Mouse (Mus musculus) heart, embryonic 12.5 days (tissue): Measurements from ENCODE around the gene Tspan14. TPM values are rescaled to one million over a fixed set of nuclear protein-coding genes. Genes with fewer than 3 reads are reported as not detected.

Experiments
- ATAC-seq: fragments of 200-750 bp; cut with Nextera tagmentation; 2 replicates; pipeline ENCODE4 v1.8.0; 2017; ENCODE audit warnings: moderate TSS enrichment, moderate library complexity; ENCODE audit not compliant: insufficient number of reproducible peaks, low FRiP score
- H3K27ac ChIP-seq: fragments of 300-500 bp; sonication (generic); 2 replicates; pipeline ENCODE4 v1.5.1; 2016; ENCODE audit warnings: mild to moderate bottlenecking, moderate library complexity; ENCODE audit not compliant: poor library complexity, severe bottlenecking
- H3K27me3 ChIP-seq: fragments of 300-500 bp; sonication (generic); replicated peaks from 2 replicates; pipeline ENCODE4 v1.6.1; 2016; ENCODE audit warnings: mild to moderate bottlenecking, moderate library complexity
- H3K36me3 ChIP-seq: fragments of 300-500 bp; sonication (generic); 2 replicates; pipeline ENCODE4 v1.6.1; 2016; ENCODE audit warnings: mild to moderate bottlenecking, moderate library complexity
- H3K4me1 ChIP-seq: fragments of 300-500 bp; sonication (generic); replicated peaks from 2 replicates; pipeline ENCODE4 v1.6.1; 2016; ENCODE audit warnings: mild to moderate bottlenecking
- H3K4me2 ChIP-seq: fragments of 300-500 bp; sonication (generic); 2 replicates; pipeline ENCODE4 v1.6.1; 2016; ENCODE audit warnings: mild to moderate bottlenecking, moderate library complexity
- H3K4me3 ChIP-seq: fragments of 300-500 bp; sonication (generic); 2 replicates; pipeline ENCODE4 v1.5.1; 2016; ENCODE audit warnings: mild to moderate bottlenecking
- H3K9ac ChIP-seq: fragments of 300-500 bp; sonication (generic); 2 replicates; pipeline ENCODE4 v1.6.1; 2016; ENCODE audit warnings: mild to moderate bottlenecking, moderate library complexity
- H3K9me3 ChIP-seq: fragments of 300-500 bp; sonication (generic); replicated peaks from 2 replicates; pipeline ENCODE4 v1.6.1; 2016; ENCODE audit warnings: mild to moderate bottlenecking, moderate library complexity
- WGBS: fragments of 180-500 bp; shearing (Covaris S2); methylation state at CpG from one replicate; pipeline ENCODE4 v1.1.7; 2016; 5-methylcytosine and 5-hydroxymethylcytosine counted together
- polyA plus RNA-seq: library from polyadenylated mRNA; unstranded; fragments of >200 nt; fragmentation: Nextera tagmentation; extraction: Ambion mirVana; gene quantifications from 2 replicates; pipeline ENCODE4 v1.2.1, GENCODE M21; 2016

Gene Tspan14
- polyA plus RNA-seq, 1 experiment from 2014 or later = 43.2 TPM

DNA sequence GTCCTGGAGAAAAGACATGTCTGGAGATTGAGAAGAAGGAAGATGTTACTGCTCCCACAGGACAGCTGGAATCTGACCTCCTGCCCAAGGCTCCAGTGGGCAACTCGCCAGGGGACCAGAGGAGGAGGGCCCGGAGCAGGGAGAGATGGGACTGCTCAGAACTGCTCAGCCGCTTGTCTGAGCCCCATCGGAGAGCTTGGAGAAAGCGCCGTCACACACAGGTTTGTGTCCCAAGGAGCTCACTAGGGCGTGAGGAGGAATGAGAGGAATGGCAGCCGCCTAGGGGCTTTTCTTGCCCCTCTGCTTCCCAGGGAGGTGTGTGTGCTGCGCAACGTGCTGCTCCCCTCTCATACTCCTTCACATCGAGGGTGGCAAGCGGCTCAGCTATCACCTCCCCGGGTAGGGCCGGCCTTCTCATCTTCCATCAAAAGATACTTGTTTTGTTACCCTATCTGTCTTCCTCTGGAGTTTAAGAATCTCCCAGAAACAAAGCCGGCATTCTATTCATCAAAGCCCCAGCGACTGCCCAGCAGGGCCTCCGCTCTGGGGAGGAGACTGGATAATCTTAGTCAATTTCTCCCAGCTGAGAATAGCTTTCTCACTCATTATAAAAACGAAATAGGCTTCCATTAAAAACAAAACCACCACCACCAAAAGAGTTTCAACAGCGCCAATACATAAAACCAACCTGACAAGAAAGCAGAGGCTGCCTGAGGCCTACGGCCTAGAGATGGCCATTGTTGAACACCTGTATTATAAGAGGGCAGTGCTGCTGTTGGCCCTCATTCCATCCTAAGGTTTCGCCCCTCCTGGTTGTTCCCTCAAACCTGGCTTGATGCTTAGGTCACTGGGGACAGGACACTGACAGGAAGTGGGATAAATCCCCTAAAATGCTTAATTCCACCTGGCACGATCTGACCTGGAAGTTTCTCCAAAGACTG is 37.9 kb upstream of the Tspan14 start:
- Histone ChIP-seq H3K9ac (no peak overlapping the region), H3K36me3 (peaks cover 11% of the 10 kb centered on the region; the same call in 1 of the 2 replicates), H3K9me3 (no peaks in the 10 kb centered on the region), H3K4me1 (peaks cover 32% of the 10 kb centered on the region), H3K27me3 (no peaks in the 10 kb centered on the region), H3K27ac (no peak overlapping the region), H3K4me3 (peak overlapping the region; percentile 17), H3K4me2 (peak overlapping the region; percentile 60)
- no peak for ATAC-seq
- 24% methylated on average over 22 of the region's 22 CpGs for WGBS

DNA sequence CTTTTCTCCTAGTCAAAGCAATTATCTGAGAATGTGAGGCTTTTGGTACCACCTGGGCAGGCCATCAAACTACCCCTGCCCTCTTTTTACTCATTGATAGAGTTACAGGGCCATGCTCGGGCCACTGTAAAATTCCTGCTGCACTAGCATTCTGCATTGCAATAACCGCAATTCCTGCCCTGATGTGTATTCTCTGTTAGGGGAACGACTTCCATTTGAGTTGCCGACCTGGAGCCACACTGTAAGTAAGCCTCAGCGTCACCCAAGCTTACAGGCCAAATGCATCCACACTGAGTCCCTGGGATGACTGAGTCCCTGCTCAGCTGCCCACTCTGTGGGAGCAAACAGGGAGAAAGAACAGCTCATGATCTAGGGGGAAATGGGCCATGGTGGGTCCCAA is 35.0 kb upstream of the Tspan14 start:
- Histone ChIP-seq H3K4me3 (no peak overlapping the region), H3K9ac (no peak overlapping the region), H3K4me2 (no peak overlapping the region), H3K27ac (no peak overlapping the region), H3K36me3 (peaks cover 19% of the 10 kb centered on the region), H3K27me3 (no peaks in the 10 kb centered on the region), H3K9me3 (no peaks in the 10 kb centered on the region), H3K4me1 (peaks cover 14% of the 10 kb centered on the region)
- 88% methylated on average over 5 of the region's 5 CpGs for whole genome bisulfite sequencing
- ATAC-seq = no peak

DNA sequence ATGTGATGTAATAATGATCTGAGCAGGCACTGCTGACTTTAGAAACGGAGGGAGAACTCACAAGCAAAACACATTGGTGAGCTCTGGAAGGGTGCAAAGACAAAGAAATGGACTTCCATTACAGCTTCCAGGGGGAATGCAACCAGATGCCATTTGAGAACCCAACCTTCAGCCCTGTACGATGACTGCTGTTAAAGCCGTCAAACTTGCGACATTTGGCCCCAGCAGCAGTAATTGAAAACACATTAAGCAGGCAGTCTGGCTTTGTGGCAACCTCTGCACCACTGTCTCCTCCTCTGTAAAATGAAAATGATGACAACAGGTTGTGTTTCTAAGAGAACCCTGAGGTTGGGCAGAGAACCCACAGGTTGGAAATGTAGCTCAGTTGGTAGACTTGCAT is 34.2 kb upstream of the Tspan14 start:
- Histone ChIP-seq H3K27me3 (no peaks in the 10 kb centered on the region), H3K9me3 (no peaks in the 10 kb centered on the region), H3K4me1 (peaks cover 14% of the 10 kb centered on the region), H3K4me3 (no peak overlapping the region), H3K27ac (no peak overlapping the region), H3K36me3 (peaks cover 19% of the 10 kb centered on the region), H3K4me2 (no peak overlapping the region), H3K9ac (no peak overlapping the region)
- no peak for ATAC-seq
- WGBS = 78% methylated on average over 4 of the region's 4 CpGs

DNA sequence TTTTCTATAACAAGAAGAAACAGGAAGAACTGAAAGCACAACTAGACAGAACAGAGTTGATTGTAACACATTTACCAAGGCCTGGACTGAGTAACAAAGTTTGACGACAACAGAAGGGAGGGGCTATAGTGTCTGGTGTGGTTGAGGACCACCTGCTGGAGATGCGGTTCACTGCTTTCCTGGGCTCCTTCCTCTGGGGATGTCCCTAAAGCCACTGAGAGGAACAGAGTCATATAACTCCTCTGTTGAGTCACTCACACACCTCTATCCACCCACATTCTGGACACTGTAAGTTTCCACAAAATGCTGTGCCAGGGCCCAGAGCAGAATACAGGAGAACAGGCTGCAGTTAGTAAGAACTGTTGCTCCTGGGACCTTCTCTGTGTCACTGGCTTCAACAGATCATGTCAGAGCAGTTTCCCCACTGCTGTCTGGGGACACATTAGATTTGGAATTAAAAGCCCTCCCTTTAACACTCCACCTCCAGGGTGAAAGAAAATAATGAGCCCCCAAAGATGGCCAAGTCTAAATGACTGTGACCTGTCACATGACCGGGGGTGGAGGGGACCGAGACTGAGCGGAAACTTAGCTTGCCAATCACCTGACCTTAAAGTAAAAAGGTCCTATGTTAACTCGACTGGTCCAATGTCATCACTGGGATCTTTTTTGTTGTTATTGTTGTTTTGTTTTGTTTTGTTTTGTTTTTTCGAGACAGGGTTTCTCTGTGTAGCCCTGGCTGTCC is 33.5 kb upstream of the Tspan14 start:
- H3K4me3 ChIP-seq = no peak overlapping the region
- WGBS = 82% methylated on average over 7 of the region's 7 CpGs
- no peaks in the 10 kb centered on the region for H3K9me3 ChIP-seq
- no peak for ATAC-seq
- H3K36me3 ChIP-seq = peaks cover 19% of the 10 kb centered on the region
- H3K4me1 ChIP-seq = peaks cover 13% of the 10 kb centered on the region
- no peak overlapping the region for H3K27ac ChIP-seq
- no peak overlapping the region for H3K9ac ChIP-seq
- no peak overlapping the region for H3K4me2 ChIP-seq
- H3K27me3 ChIP-seq = no peaks in the 10 kb centered on the region

DNA sequence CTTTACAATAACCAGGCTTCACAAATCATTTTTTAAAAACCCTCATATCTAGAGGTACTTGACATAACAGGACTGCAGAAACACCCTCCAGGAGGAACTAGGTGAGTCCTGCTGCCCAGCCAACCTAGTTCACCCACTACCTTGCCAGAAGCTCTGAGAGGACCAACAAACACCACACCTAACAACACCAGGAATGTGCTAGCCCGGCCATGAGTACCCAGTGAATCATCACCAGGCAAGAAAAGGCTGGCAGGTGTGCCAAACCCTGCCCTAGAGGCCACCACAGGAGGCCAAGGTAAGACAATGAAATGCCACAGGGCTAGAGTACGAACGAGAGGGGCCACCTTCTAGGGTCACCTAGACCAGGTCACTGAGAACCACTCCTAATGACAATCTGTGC is 29.6 kb upstream of the Tspan14 start:
- WGBS = 75% methylated on average over 3 of the region's 3 CpGs
- Histone ChIP-seq H3K36me3 (peaks cover 18% of the 10 kb centered on the region), H3K27ac (no peak overlapping the region), H3K27me3 (no peaks in the 10 kb centered on the region), H3K4me2 (no peak overlapping the region), H3K9ac (no peak overlapping the region), H3K4me1 (peaks cover 9% of the 10 kb centered on the region), H3K4me3 (no peak overlapping the region), H3K9me3 (no peaks in the 10 kb centered on the region)
- ATAC-seq = no peak

DNA sequence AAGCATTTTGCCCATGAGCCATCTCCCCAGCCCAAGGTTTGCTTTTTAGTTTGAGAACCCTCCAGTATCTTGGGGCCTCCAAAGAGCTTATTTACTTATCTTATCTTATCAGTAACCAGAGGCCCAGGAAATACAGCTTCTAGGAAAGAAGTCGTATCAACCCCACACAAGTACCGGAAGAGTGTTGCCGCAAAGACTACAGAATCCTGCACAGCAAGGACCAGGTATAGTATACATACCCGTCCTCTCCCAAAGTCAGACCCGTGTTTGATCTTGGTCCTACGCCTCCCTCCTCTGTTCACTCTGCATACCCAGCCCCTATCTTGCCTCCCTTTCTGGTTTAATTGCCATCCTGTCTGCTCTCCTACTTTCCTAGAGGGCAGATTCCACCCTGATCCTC is 25.9 kb upstream of the Tspan14 start:
- Histone ChIP-seq H3K4me2 (0 out of 2 replicates have a peak overlapping the region, but pooled peaks have one; percentile 3), H3K27me3 (no peaks in the 10 kb centered on the region), H3K4me1 (peaks cover 9% of the 10 kb centered on the region), H3K27ac (no peak overlapping the region), H3K9ac (no peak overlapping the region), H3K36me3 (peaks cover 5% of the 10 kb centered on the region), H3K9me3 (no peaks in the 10 kb centered on the region), H3K4me3 (no peak overlapping the region)
- peak; percentile 60; the same call in 1 of the 2 replicates for ATAC-seq
- 12% methylated on average over 6 of the region's 6 CpGs for WGBS

DNA sequence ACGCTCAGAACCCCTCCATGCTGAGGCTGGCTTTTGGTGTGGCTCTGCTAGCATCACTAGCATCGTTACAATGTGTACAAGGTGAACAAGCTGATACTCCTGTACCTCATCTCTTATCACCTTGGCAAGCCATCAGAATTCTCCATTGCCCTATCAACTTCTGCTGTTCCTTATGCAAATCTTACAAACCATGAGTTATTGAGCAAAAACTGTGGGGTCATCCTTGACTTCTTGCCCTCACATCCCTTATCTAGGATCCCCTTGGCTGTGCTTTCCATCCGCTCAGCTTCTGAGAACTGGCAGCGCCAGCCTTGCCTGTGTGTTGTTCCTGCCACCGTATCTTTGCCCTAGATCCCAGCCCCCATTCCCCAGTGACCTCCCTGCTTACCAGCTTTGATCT is 22.2 kb upstream of the Tspan14 start:
- 68% methylated on average over 5 of the region's 5 CpGs for WGBS
- Histone ChIP-seq H3K27ac (no peak overlapping the region), H3K36me3 (no peaks in the 10 kb centered on the region), H3K4me2 (no peak overlapping the region), H3K4me3 (no peak overlapping the region), H3K27me3 (no peaks in the 10 kb centered on the region), H3K9ac (no peak overlapping the region), H3K9me3 (no peaks in the 10 kb centered on the region), H3K4me1 (peaks cover 9% of the 10 kb centered on the region)
- no peak for ATAC-seq

DNA sequence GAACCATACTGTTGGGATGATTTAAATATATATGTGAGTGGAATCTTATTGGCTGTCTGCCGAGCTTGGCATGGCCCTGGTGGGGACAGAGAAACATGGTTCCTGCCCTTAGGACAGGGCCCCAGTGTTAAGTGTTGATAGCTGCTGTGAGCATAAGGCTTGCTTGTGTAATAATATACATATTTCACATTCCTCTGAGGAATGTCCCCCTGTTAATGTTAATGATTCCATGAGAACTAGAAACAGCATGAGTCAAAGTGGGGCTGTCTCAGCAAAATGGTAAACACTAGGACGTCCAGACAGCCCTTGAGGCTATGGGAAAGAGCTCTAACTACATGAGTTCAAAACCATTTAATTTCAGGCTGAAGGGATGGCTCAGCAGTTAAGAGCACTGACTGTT is 20.6 kb upstream of the Tspan14 start:
- no peaks in the 10 kb centered on the region for H3K9me3 ChIP-seq
- 83% methylated on average over 2 of the region's 2 CpGs for WGBS
- H3K36me3 ChIP-seq = no peaks in the 10 kb centered on the region
- H3K4me2 ChIP-seq = no peak overlapping the region
- H3K9ac ChIP-seq = no peak overlapping the region
- no peak overlapping the region for H3K27ac ChIP-seq
- ATAC-seq = no peak
- no peak overlapping the region for H3K4me3 ChIP-seq
- H3K4me1 ChIP-seq = peaks cover 3% of the 10 kb centered on the region
- H3K27me3 ChIP-seq = no peaks in the 10 kb centered on the region

DNA sequence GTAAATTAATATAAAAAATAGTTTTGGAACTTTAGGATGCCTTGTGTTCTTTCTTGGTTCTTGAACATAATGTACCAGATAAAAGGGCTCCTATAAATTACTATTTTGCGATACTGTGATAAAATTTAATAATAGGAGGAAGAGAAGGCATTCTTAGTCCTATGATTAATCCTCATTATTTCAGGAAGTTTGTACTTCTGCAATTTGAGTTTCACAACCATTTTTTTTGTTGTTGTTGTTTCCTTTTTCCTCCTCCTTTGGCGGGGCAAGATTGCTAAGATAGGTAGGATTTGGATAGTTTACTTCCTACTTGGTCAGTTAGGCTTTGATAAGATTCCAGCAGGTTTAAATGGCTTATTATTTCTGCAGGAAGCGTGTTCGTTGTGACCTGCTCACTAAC is 19.0 kb upstream of the Tspan14 start:
- no peaks in the 10 kb centered on the region for H3K4me1 ChIP-seq
- 79% methylated on average over 4 of the region's 4 CpGs for WGBS
- H3K36me3 ChIP-seq = no peaks in the 10 kb centered on the region
- no peak for ATAC-seq
- H3K27me3 ChIP-seq = no peaks in the 10 kb centered on the region
- no peaks in the 10 kb centered on the region for H3K9me3 ChIP-seq
- no peak overlapping the region for H3K27ac ChIP-seq
- no peak overlapping the region for H3K9ac ChIP-seq
- H3K4me3 ChIP-seq = no peak overlapping the region
- H3K4me2 ChIP-seq = no peak overlapping the region

DNA sequence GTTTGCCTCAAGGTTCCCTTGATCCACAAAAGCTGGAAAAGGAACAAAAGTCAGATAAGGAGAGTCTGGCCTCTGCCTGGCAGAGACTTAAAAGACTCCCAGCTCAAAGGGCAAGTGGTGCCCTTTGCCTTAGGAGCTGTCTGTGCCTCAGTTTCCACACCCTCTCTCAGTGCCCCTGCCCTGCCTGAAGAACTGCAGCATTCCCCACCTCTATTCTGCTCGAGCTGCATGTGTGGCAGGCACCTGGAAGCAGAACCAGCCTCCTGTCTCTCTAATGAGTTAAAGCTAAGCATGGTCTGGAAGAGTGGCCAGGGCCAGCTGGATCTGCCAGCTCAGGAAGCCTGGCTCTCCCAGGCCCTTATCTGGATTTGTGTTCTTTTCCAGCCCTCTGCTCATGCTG is 13.1 kb upstream of the Tspan14 start:
- Histone ChIP-seq H3K9me3 (no peaks in the 10 kb centered on the region), H3K36me3 (no peaks in the 10 kb centered on the region), H3K9ac (no peak overlapping the region), H3K4me2 (no peak overlapping the region), H3K4me3 (no peak overlapping the region), H3K27me3 (no peaks in the 10 kb centered on the region), H3K27ac (no peak overlapping the region), H3K4me1 (peaks cover 7% of the 10 kb centered on the region)
- no peak for ATAC-seq
- 21% methylated on average over 1 of the region's 1 CpGs for WGBS

DNA sequence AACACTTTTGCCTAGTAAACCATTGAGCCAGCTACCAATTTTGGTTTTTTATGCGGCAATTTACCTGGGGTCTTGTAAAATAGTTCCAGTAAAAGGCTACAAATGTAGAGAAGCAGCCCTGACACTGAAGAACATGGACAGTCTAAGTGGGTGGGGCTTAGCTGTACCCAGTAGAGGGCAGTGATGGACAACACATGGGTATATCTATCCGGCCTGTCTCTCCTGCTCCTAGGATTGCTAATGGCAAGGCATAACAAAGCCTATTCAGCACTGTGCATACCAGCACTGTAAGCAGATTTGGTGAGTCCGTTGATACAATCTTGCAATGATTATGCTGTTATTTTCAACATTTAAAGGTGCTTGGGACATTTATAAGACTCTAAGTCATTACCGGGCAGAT is 12.4 kb upstream of the Tspan14 start:
- no peaks in the 10 kb centered on the region for H3K9me3 ChIP-seq
- no peaks in the 10 kb centered on the region for H3K36me3 ChIP-seq
- no peak overlapping the region for H3K27ac ChIP-seq
- H3K4me3 ChIP-seq = no peak overlapping the region
- H3K4me1 ChIP-seq = peaks cover 7% of the 10 kb centered on the region
- WGBS = 40% methylated on average over 4 of the region's 4 CpGs
- no peak overlapping the region for H3K9ac ChIP-seq
- H3K27me3 ChIP-seq = no peaks in the 10 kb centered on the region
- peak; percentile 74; the same call in 1 of the 2 replicates for ATAC-seq
- H3K4me2 ChIP-seq = no peak overlapping the region
